Mouse (Mus musculus): ENCODE measurements around the gene Bfsp2.

The Bfsp2 gene

DNA sequence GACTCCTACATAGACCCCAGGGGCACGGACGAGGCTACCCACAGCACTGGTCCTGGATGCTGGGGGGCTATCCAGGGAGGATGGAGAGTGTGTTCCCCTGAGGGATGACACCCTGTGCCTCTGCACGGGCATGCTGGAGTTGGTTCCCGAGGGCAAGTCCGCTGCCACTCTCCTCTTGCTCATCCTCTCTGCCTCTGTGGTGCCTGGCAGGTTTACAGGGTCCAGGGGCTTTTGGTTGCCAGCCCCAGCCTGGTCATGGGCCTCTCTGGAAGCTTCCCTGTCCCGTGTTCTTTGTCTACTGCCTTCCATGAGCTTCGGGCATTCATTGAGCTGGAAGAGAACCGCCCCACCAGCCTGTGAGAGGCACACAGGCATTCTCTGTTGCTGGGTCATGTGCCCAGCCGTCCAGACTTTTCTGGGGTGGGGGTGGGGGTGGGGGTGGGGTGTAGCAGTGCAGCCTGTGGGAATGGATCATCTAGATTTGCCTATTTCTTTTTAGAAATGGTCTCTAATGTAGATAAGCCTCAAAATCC, at the start of gene Bfsp2:
Bfsp2 (minus strand) TSS at position 377 of the 533 bp plus-strand sequence.
- DNase-seq: no peak

- DNase-seq: no peak
These were observed 44.9 kb upstream of the Bfsp2 start for GRCm38 (mm10) chr9:103525041-103525537.

DNA sequence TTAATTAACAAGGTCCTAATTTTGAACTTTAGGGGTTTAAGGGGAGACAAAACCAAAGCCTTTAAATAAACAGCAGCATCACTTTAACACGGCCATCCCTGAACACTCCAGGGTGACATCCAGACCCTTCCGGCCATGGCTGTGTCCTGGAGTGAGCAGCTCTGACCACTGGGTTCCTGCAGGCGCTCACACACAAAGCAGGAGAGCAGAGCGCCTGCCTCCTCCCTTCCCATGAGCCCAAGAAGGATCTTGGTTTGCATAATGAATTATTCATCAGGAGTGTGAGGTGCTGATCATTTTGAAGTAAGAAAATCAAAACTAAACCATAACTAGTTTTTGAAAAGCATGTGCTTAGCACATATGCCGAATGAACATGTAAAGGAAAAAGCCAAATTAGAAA, 44.4 kb upstream of the Bfsp2 start:
- no peak for DNase-seq

DNA sequence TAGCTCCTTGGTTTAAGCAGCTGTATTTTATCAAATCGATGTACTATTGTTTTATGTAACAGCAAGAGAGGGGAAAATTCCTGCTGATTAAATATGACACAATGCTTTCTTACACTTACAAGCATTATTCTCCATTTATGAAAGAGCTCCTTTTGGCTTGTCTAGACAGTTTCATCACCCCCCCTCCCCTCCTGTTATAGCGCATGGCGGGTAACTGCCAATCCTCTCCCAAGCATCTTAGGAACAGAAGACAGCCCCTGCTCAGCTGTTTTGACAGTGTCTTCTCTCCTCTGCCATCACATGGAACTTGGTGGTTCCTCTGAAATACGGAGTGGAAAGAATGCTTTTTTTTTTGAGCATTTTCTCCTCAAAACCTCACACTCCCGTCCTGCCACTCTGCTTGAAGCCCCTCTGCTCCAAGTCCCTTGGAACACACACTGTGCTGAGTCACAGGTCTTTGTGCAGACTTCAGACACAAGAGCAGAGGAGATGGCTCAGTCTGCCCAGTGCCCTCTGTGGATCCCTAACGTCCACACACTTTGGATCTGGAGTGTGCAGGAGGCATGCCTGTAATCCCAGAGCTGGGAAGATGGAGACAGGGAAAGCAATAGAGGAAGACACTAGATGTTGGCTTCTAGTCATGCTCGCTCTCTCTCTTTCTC, 43.7 kb upstream of the Bfsp2 start:
- DNase-seq: no peak

DNA sequence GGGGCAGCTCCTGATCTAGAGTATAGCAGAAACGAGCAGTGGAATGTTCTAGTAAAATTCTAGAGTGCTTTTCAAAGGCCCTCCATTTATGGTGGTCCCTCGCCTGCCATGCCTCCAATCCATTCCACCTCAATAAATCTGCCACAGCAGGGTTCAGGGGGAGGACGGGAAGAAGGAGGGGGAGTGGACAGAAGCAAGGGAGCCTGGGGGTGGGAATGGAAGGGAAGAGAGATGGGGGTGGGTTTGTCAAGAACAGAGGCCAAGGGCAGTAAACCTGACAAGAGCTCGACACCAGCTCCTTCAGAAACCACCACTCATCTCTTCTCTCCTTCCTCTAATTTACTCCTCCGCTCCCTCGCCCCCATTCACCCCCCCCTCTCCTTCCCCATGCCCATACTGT, 42.8 kb upstream of the Bfsp2 start:
- DNase-seq: no peak

DNA sequence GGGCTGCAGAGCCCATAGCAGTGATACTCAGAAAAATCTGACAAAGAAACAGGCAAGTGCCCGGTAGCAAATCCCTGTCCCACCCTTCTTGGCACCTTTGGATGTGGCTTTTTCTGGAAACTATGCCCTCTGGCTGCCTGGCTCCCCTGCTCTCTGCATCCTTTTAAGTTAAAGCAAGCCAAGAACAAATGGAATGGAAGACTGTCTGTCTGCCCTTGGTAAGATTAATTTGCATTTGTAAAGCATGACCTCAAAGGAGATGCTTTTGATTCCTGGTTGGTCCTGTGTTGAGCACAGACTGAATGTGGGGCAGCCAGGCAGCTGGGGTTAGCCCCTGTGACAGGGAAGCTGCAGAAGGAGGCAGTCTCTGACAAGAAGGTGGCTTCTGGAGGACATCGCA, 33.7 kb upstream of the Bfsp2 start:
- DNase-seq: no peak

- DNase-seq: no peak
These were observed 32.0 kb upstream of the Bfsp2 start for GRCm38 (mm10) chr9:103512257-103512656.

DNA sequence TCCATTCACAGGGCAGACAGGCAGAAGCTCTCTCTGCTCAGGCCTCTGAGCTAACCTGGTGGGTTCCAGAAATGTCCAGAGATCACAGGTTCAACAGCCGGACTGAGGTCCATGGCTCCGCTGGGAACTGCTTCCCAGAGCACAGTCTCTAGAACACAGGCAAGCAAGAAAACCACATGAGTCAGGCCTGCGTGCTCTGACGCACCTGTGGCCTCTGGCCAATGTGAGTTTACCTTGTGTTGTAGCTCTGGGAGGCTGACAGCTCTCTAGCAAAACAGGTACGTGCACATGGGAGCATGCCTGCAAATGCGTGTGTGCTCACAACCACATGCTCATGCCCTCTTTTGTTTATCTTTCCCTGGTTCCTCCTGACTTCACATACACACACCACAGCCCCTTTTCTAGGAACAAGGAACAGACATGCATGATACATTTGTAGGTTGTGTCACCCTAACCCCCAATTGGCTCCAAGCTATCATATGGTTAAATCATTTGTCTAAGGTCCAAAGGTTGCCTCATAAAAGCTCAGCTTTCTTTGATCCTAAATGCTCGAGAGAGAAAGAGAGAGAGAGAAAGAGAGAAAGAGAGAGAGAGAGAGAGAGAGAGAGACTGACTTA, 26.9 kb upstream of the Bfsp2 start:
- DNase-seq: no peak

- DNase-seq: no peak
These were observed 24.8 kb upstream of the Bfsp2 start for GRCm38 (mm10) chr9:103505067-103505466.

DNA sequence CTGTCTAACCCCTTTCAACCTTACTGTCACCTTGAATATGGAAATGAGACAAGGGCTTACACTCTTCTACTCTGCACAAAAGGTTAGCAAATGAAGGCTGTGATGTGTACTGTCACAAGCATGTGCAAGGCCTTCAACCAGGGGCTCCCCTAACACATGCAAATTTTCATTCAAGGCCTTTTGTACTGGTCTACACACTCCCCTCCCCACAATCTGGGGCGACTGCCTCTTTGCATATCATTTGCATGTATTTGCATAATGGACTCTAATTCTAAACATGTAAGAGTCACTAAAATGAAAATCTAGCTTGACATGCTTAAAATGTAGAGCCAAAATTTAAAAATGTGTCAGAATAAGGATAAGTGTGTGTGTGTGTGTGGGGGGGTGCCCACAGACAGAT, 24.4 kb upstream of the Bfsp2 start:
- no peak for DNase-seq

- DNase-seq: no peak
These were observed 23.5 kb upstream of the Bfsp2 start for GRCm38 (mm10) chr9:103503586-103504298.

DNA sequence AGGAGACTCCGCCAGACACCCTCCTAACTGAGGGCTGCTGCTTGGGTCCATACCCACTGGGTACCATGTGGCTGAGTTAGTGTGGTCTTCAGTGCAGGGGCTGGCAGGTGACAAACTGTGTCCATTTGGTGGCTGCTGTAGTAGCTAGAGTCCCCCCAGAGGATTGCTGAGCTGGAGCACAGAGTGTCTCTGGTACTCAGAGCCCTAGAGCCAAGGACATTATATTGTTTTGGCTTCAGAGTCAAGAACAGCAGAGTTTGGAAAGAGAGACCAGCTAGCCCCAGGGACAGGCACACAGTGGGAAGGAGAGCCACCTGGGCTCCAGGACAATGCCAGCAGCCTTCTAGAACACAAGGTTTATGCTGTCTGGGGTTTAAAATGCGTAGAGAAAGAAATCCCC, 22.4 kb upstream of the Bfsp2 start:
- no peak for DNase-seq

- DNase-seq: no peak
These were observed 21.7 kb upstream of the Bfsp2 start for GRCm38 (mm10) chr9:103501861-103502364.

- no peak for DNase-seq
These were observed 19.1 kb upstream of the Bfsp2 start for GRCm38 (mm10) chr9:103499366-103499765.

- no peak for DNase-seq
These were observed 18.5 kb upstream of the Bfsp2 start for GRCm38 (mm10) chr9:103498699-103499098.

DNA sequence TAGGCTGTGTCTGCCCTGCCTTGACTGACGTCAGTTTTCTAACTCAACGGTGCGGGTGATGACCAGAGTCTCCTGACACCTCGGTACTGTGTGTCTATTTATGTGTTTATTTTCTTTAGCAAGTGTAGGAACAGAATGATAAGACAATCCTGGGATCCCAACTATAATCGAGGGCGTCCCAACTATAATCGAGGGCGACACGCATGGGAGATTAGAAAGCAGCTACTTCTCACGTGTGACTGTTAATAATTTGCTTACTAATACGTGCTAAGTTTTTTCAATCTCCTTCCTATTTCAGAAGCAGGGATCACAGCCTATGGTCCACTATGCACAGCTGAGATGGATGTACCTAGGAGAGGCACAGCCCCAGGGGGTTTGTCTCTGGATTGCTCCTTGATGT, 15.2 kb upstream of the Bfsp2 start:
- no peak for DNase-seq

GRCm38 (mm10) chr9:103494346-103495020, 14.3 kb upstream of the Bfsp2 start:
- DNase-seq: peak; percentile 76

GRCm38 (mm10) chr9:103491985-103492384, 11.8 kb upstream of the Bfsp2 start:
- no peak for DNase-seq

- DNase-seq: peak; percentile 83
These were observed 10.2 kb upstream of the Bfsp2 start for GRCm38 (mm10) chr9:103490439-103490838.

GRCm38 (mm10) chr9:103489883-103490282, 9.7 kb upstream of the Bfsp2 start:
- peak; percentile 22 for DNase-seq

DNA sequence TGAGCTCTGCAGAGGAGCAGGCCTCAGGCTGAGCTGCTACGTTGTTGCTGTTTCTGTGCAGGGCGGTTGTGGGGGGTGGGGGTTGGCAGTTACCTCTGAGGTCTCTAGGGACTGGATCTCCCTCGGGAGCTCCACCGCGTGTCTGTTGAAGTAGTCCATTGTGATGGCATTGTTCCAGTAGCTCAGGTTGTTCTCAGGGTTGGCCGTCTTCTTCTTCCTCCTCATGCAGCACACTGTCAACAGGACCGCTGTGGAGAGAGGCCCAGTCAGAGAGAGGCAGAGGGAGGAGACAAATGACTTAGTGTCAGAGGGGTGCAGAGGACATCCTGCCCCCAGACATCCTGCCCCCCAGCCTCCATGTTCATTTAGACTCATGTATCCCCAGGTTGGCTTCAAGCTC, 8.9 kb upstream of the Bfsp2 start:
- peak; percentile 20 for DNase-seq

GRCm38 (mm10) chr9:103486262-103486661, 6.0 kb upstream of the Bfsp2 start:
- no peak for DNase-seq

DNA sequence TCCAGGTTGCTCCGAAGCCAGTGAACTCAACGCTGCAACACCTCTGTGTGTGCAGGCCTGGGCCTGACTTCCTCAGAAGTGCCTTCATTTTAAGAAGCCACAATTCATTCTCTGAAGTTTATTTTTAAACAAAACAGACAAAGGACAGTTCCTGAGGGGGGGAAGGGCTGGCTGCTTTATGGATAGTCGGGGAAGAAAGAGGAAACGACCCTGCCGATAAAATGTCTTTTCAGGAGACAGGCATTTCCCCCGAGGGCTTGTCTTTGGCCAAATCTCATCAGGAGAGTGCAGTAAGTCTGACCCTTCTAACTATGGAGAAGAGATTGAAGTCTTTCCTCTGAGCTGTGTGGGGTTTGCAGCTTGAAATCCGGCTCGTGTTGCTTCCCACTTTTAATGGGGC, 5.4 kb upstream of the Bfsp2 start:
- no peak for DNase-seq
